Mouse (Mus musculus) heart, embryonic 12.5 days (tissue): ENCODE measurements around the gene Cnp. TPM values are rescaled to one million over a fixed set of nuclear protein-coding genes. Genes with fewer than 3 reads are reported as not detected.
"Not testable (repeated sequence)": the region's sequence is repeated elsewhere in the genome, so short reads cannot be mapped to it uniquely, and the experiment has no call there.

Experiments
- ATAC-seq: fragments of 200-750 bp; cut with Nextera tagmentation; 2 replicates; pipeline ENCODE4 v1.8.0; 2017; ENCODE audit warnings: moderate TSS enrichment, moderate library complexity; ENCODE audit not compliant: insufficient number of reproducible peaks, low FRiP score
- H3K27ac ChIP-seq: fragments of 300-500 bp; sonication (generic); 2 replicates; pipeline ENCODE4 v1.5.1; 2016; ENCODE audit warnings: mild to moderate bottlenecking, moderate library complexity; ENCODE audit not compliant: poor library complexity, severe bottlenecking
- H3K27me3 ChIP-seq: fragments of 300-500 bp; sonication (generic); replicated peaks from 2 replicates; pipeline ENCODE4 v1.6.1; 2016; ENCODE audit warnings: mild to moderate bottlenecking, moderate library complexity
- H3K36me3 ChIP-seq: fragments of 300-500 bp; sonication (generic); 2 replicates; pipeline ENCODE4 v1.6.1; 2016; ENCODE audit warnings: mild to moderate bottlenecking, moderate library complexity
- H3K4me1 ChIP-seq: fragments of 300-500 bp; sonication (generic); replicated peaks from 2 replicates; pipeline ENCODE4 v1.6.1; 2016; ENCODE audit warnings: mild to moderate bottlenecking
- H3K4me2 ChIP-seq: fragments of 300-500 bp; sonication (generic); 2 replicates; pipeline ENCODE4 v1.6.1; 2016; ENCODE audit warnings: mild to moderate bottlenecking, moderate library complexity
- H3K4me3 ChIP-seq: fragments of 300-500 bp; sonication (generic); 2 replicates; pipeline ENCODE4 v1.5.1; 2016; ENCODE audit warnings: mild to moderate bottlenecking
- H3K9ac ChIP-seq: fragments of 300-500 bp; sonication (generic); 2 replicates; pipeline ENCODE4 v1.6.1; 2016; ENCODE audit warnings: mild to moderate bottlenecking, moderate library complexity
- H3K9me3 ChIP-seq: fragments of 300-500 bp; sonication (generic); replicated peaks from 2 replicates; pipeline ENCODE4 v1.6.1; 2016; ENCODE audit warnings: mild to moderate bottlenecking, moderate library complexity
- WGBS: fragments of 180-500 bp; shearing (Covaris S2); methylation state at CpG from one replicate; pipeline ENCODE4 v1.1.7; 2016; 5-methylcytosine and 5-hydroxymethylcytosine counted together
- polyA plus RNA-seq: library from polyadenylated mRNA; unstranded; fragments of >200 nt; fragmentation: Nextera tagmentation; extraction: Ambion mirVana; gene quantifications from 2 replicates; pipeline ENCODE4 v1.2.1, GENCODE M21; 2016

The Cnp gene
- polyA plus RNA-seq, 1 experiment from 2014 or later, result 22.1 TPM

- H3K4me1 ChIP-seq, result peaks cover 58% of the 10 kb centered on the region
- peaks cover 31% of the 10 kb centered on the region for H3K36me3 ChIP-seq
- no peak overlapping the region for H3K4me2 ChIP-seq
These were observed 32.4 kb downstream of the Cnp start for GRCm38 (mm10) chr11:100607121-100607520.

DNA sequence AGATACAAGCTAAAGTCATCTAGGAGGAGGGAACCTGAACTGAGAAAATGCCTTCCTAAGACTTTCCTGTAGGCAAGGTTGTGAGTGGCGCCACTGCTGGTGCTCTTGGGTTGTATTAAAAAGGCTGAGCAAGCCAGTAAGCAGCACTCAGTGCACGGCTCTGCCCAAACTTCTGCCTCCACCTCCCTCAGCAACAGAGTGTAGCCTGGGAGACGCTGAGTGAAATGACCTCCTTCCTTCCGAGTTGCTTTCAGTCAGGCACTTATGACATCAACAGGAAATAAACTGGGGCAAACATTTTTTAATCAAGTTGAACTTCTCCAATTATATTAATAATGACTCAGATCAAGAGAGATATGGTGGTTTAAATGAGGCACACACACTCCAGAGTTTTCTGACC lies 34.1 kb downstream of the Cnp start:
- ATAC-seq, result no peak
- Histone ChIP-seq H3K4me3 (no peak overlapping the region), H3K36me3 (peaks cover 23% of the 10 kb centered on the region), H3K4me2 (no peak overlapping the region), H3K4me1 (peaks cover 57% of the 10 kb centered on the region), H3K9ac (no peak overlapping the region), H3K27ac (no peak overlapping the region), H3K27me3 (no peaks in the 10 kb centered on the region), H3K9me3 (no peaks in the 10 kb centered on the region)
- 67% methylated on average over 4 of the region's 4 CpGs for WGBS

More at GRCm38 (mm10) chr11:100607121-100607520, 32.4 kb downstream of the Cnp start:
- 94% methylated on average over 6 of the region's 6 CpGs for WGBS
- no peak overlapping the region for H3K4me3 ChIP-seq
- no peak overlapping the region for H3K9ac ChIP-seq
- H3K9me3 ChIP-seq, result no peaks in the 10 kb centered on the region
- no peak for ATAC-seq
- no peaks in the 10 kb centered on the region for H3K27me3 ChIP-seq
- H3K27ac ChIP-seq, result no peak overlapping the region

- peak overlapping the region; percentile 44; the same call in 1 of the 2 replicates for H3K9ac ChIP-seq
- peak overlapping the region; percentile 8; the same call in 1 of the 2 replicates for H3K4me2 ChIP-seq
These were observed 34.8 kb downstream of the Cnp start for GRCm38 (mm10) chr11:100609355-100609996.

DNA sequence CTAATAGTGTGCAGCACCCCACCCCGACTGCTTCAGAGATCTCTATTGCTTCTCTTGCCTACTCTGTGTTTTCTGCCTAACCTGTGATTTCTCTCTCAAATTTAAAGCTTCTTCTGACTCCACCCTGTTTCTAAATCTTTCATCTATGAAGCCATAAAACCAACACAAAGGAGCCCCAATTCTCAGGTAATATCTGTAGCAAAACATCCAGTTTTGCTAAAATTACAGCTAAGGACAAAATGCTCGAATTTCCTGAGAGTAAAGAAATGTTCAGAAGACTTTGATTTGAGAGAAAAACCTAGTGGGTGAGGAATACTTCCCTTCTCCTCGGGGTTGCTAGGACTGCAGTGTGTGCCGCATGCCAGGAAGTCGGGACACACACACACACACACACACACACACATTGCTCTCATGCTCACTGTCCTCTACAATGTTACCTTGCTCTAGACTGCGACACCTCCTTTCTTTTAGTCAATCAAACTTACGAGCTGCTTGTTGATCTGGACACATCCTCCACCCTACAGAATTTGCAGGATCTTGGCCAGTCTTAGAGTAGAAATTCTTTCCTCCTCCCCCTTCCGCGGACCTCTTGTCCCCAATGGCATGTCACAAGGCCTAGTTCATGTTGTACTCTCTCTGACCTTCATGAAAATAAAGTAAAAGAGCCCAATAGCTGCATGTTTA lies 35.4 kb downstream of the Cnp start:
- Histone ChIP-seq H3K27ac (peak overlapping the region; percentile 69), H3K36me3 (peaks cover 23% of the 10 kb centered on the region), H3K4me1 (peaks cover 47% of the 10 kb centered on the region), H3K9me3 (no peaks in the 10 kb centered on the region), H3K27me3 (no peaks in the 10 kb centered on the region), H3K9ac (peak overlapping the region; percentile 44; the same call in 1 of the 2 replicates), H3K4me3 (no peak overlapping the region), H3K4me2 (peak overlapping the region; percentile 8; the same call in 1 of the 2 replicates)
- WGBS, result 66% methylated on average over 9 of the region's 9 CpGs
- no peak for ATAC-seq

More at GRCm38 (mm10) chr11:100609355-100609996, 34.8 kb downstream of the Cnp start:
- Histone ChIP-seq H3K36me3 (peaks cover 23% of the 10 kb centered on the region), H3K4me3 (no peak overlapping the region), H3K9me3 (no peaks in the 10 kb centered on the region), H3K4me1 (peaks cover 50% of the 10 kb centered on the region), H3K27ac (peak overlapping the region; percentile 69), H3K27me3 (no peaks in the 10 kb centered on the region)
- 70% methylated on average over 5 of the region's 5 CpGs for WGBS
- ATAC-seq, result no peak

- Histone ChIP-seq H3K4me3 (no peak overlapping the region), H3K9ac (no peak overlapping the region)
- WGBS, result 85% methylated on average over 6 of the region's 6 CpGs
These were observed 36.9 kb downstream of the Cnp start for GRCm38 (mm10) chr11:100611627-100612026.

GRCm38 (mm10) chr11:100613241-100613640 lies 38.5 kb downstream of the Cnp start:
- H3K9me3 ChIP-seq, result no peaks in the 10 kb centered on the region
- ATAC-seq, result no peak
- H3K27ac ChIP-seq, result no peak overlapping the region
- H3K9ac ChIP-seq, result no peak overlapping the region
- no peaks in the 10 kb centered on the region for H3K27me3 ChIP-seq
- H3K36me3 ChIP-seq, result peaks cover 7% of the 10 kb centered on the region
- H3K4me2 ChIP-seq, result no peak overlapping the region
- peaks cover 53% of the 10 kb centered on the region for H3K4me1 ChIP-seq
- 87% methylated on average over 3 of the region's 3 CpGs for WGBS
- H3K4me3 ChIP-seq, result no peak overlapping the region

More at GRCm38 (mm10) chr11:100611627-100612026, 36.9 kb downstream of the Cnp start:
- no peak for ATAC-seq
- Histone ChIP-seq H3K27me3 (no peaks in the 10 kb centered on the region), H3K4me2 (no peak overlapping the region), H3K4me1 (peaks cover 44% of the 10 kb centered on the region), H3K27ac (no peak overlapping the region), H3K36me3 (peaks cover 18% of the 10 kb centered on the region), H3K9me3 (no peaks in the 10 kb centered on the region)

- Histone ChIP-seq H3K4me2 (no peak overlapping the region), H3K27me3 (no peaks in the 10 kb centered on the region), H3K9me3 (no peaks in the 10 kb centered on the region), H3K4me1 (peaks cover 35% of the 10 kb centered on the region), H3K9ac (no peak overlapping the region), H3K27ac (no peak overlapping the region), H3K36me3 (peaks cover 5% of the 10 kb centered on the region; the same call in 1 of the 2 replicates), H3K4me3 (no peak overlapping the region)
- no peak for ATAC-seq
- WGBS, result 85% methylated on average over 5 of the region's 5 CpGs
These were observed 41.6 kb downstream of the Cnp start for GRCm38 (mm10) chr11:100616332-100616731.

- not testable (repeated sequence) for H3K9ac ChIP-seq, H3K4me2 ChIP-seq, H3K4me3 ChIP-seq, H3K27ac ChIP-seq, H3K9me3 ChIP-seq, ATAC-seq, H3K36me3 ChIP-seq, H3K27me3 ChIP-seq
- WGBS, result 86% methylated on average over 7 of the region's 7 CpGs
- peaks cover 31% of the 10 kb centered on the region for H3K4me1 ChIP-seq
These were observed 42.1 kb downstream of the Cnp start for GRCm38 (mm10) chr11:100616836-100617235.

- Histone ChIP-seq H3K27ac (no peak overlapping the region), H3K4me2 (peak overlapping the region; percentile 83), H3K36me3 (no peaks in the 10 kb centered on the region; the same call in 1 of the 2 replicates), H3K27me3 (no peaks in the 10 kb centered on the region), H3K4me3 (0 out of 2 replicates have a peak overlapping the region, but pooled peaks have one; percentile 84), H3K9ac (no peak overlapping the region), H3K4me1 (peaks cover 28% of the 10 kb centered on the region), H3K9me3 (no peaks in the 10 kb centered on the region)
- no peak for ATAC-seq
- WGBS, result 63% methylated on average over 4 of the region's 4 CpGs
These were observed 42.8 kb downstream of the Cnp start for GRCm38 (mm10) chr11:100617480-100617879.

DNA sequence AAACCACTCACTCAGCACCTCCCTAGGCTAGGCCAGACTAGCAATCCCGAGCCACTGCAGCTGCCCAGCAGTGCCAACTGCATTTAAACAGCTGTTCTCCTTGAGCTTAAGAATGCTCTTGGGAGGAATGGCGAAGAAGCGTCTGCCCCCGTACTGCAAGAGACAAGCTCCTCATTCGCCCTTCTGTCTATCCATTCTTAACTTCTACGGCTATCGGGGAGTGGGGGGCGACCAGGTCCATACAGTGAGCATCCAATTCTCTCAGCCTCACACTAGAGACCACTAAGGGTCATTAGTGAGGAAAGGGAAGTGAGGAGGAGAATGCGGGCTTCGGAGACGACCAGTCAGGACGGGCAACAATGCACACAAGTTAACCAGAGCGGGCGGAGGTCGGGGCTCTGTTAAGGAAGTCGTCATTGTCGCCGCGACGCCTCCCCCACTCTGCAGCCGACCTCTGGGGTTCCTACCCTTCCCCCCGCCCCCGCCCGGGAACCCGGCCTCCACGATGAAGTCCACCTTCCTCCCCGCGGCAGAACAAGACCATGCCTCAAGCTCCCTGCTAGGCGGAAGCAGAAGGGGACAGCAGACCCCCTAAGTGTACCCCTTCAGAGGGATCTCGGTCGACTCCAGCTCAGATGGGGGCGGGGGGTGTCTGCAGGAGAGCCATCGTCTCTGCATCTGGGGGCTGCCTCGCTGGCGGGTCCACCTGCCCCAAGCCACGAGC lies 44.2 kb downstream of the Cnp start, which contains the start of gene Nkiras2:
Gene Nkiras2, plus strand, starts transcription at position 484 of the 724 bp plus-strand sequence.
- Histone ChIP-seq H3K36me3 (no peaks in the 10 kb centered on the region; the same call in 1 of the 2 replicates), H3K9me3 (no peaks in the 10 kb centered on the region), H3K9ac (peak within 1 kb of the TSS; percentile 90), H3K27ac (peak within 1 kb of the TSS; percentile 95), H3K4me2 (peak within 1 kb of the TSS; percentile 83), H3K4me1 (peaks cover 26% of the 10 kb centered on the region), H3K27me3 (no peaks in the 10 kb centered on the region), H3K4me3 (peak within 1 kb of the TSS; percentile 84)
- peak; percentile 70 for ATAC-seq
- WGBS, result under 1% methylated on average over 36 of the region's 36 CpGs
